Mouse (Mus musculus): ENCODE measurements at regions not wholly inside any gene's neighbourhood (a gene's known extent, or its start where the extent isn't known, plus 50 kb on each side); places are given as distances from the start of the nearest gene placed in this dataset.

DNA sequence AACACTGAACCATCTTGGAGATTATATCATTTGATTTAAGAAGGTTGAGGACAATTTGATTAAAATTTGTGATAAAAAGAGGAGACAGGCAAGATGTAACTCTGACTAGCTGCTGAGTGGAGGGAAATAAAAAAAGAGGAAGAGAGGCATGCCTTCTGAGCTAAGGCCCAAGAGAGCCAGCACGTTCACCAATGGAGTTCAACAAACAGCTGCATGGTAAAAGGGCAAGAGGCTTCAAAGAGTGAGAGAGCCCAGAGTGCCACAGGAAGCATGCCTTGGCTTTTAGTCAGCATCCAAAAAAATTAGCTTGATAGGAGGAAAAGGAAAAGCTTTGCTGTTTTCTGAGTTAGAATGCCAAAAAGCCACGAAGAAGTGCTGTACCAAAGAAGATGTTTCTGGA, 103.0 kb upstream of the Zbtb20 start:
- TF ChIP-seq CTCF (IDR thresholded peaks at IDR 0.05; ENCODE audit: low read depth): no peak
- no peak for TF ChIP-seq EP300 (IDR thresholded peaks at IDR 0.05; ENCODE audit: low read depth)
